Mouse (Mus musculus) kidney, embryonic 14.5 days (tissue): ENCODE data around the gene Cmklr1. TPM values are rescaled to one million over a fixed set of nuclear protein-coding genes. Genes with fewer than 3 reads are reported as not detected.

ENCODE experiments used
- ATAC-seq: fragments of 200-750 bp; cut with Nextera tagmentation; 2 replicates; pipeline ENCODE4 v1.8.0; 2017; ENCODE audit warnings: moderate number of reproducible peaks, mild to moderate bottlenecking, moderate TSS enrichment, moderate library complexity; ENCODE audit not compliant: low FRiP score, low TSS enrichment
- H3K27ac ChIP-seq: fragments of 300-500 bp; sonication (generic); 2 replicates; pipeline ENCODE4 v1.5.1; 2014; ENCODE audit warnings: low read depth, mild to moderate bottlenecking, low read length, moderate library complexity, mixed read lengths
- H3K27me3 ChIP-seq: fragments of 300-500 bp; sonication (generic); 2 replicates; pipeline ENCODE4 v1.6.1; 2014; ENCODE audit warnings: mild to moderate bottlenecking, low read length; ENCODE audit not compliant: control insufficient read depth, insufficient read depth
- H3K36me3 ChIP-seq: fragments of 300-500 bp; sonication (generic); 2 replicates; pipeline ENCODE4 v1.6.1; 2014; ENCODE audit warnings: low read length, mixed read lengths; ENCODE audit not compliant: control insufficient read depth, insufficient read depth
- H3K4me1 ChIP-seq: fragments of 300-500 bp; sonication (generic); 2 replicates; pipeline ENCODE4 v1.6.1; 2014; ENCODE audit warnings: low read length, mixed read lengths; ENCODE audit not compliant: control insufficient read depth, insufficient read depth
- H3K4me2 ChIP-seq: fragments of 300-500 bp; sonication (generic); replicated peaks from 2 replicates; pipeline ENCODE4 v1.6.1; 2014; ENCODE audit warnings: low read depth, mild to moderate bottlenecking, low read length
- H3K4me3 ChIP-seq: fragments of 300-500 bp; sonication (generic); 2 replicates; pipeline ENCODE4 v1.5.1; 2014; ENCODE audit warnings: mild to moderate bottlenecking, low read length
- H3K9ac ChIP-seq: fragments of 300-500 bp; sonication (generic); 2 replicates; pipeline ENCODE4 v1.6.1; 2014; ENCODE audit warnings: low read depth, mild to moderate bottlenecking, low read length, moderate library complexity
- H3K9me3 ChIP-seq: fragments of 300-500 bp; sonication (generic); 2 replicates; pipeline ENCODE4 v1.6.1; 2016; ENCODE audit warnings: low read length; ENCODE audit not compliant: control insufficient read depth
- WGBS: fragments of 180-500 bp; shearing (Covaris S2); extraction: QIAGEN DNeasy Blood & Tissue Kit; methylation state at CpG from one replicate; pipeline ENCODE4 v1.1.7; 2014; 5-methylcytosine and 5-hydroxymethylcytosine counted together
- polyA plus RNA-seq: library from polyadenylated mRNA; unstranded; fragments of >200 nt; fragmentation: Nextera tagmentation; extraction: Ambion mirVana; gene quantifications from 2 replicates; pipeline ENCODE4 v1.2.1, GENCODE M21; 2014

Gene Cmklr1
- polyA plus RNA-seq, 1 experiment from 2014 or later, result 3.6 TPM

DNA sequence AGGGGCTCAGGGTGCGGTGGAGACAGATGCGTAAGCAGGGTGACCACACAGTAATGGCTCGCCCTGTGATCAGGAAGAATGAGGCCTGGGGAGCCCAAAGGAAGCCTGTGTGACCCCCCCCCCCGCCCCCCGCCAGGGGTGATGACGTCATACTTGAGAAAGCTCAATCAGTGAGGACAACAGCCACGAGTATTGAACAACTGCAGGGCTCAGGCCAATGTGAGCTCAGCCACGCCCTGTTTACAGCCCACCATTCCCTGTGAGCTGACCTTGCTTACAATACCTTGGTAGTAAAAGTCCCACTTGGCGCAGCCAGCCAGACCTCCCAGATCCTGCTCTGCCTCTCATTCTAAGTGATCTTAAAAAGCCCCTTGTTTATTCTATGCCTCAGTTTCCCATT is 69.4 kb downstream of the Cmklr1 start:
- no peak overlapping the region for H3K27ac ChIP-seq
- 37% methylated on average over 9 of the region's 9 CpGs for WGBS
- H3K4me1 ChIP-seq, result peaks cover 17% of the 10 kb centered on the region; the same call in 1 of the 2 replicates

GRCm38 (mm10) chr5:113580248-113580647 is 70.0 kb downstream of the Cmklr1 start:
- H3K9ac ChIP-seq, result no peak overlapping the region
- WGBS, result 50% methylated on average over 8 of the region's 8 CpGs
- ATAC-seq, result no peak
- peaks cover 11% of the 10 kb centered on the region; the same call in 1 of the 2 replicates for H3K4me1 ChIP-seq
- no peaks in the 10 kb centered on the region for H3K27me3 ChIP-seq
- no peak overlapping the region for H3K4me2 ChIP-seq
- H3K27ac ChIP-seq, result no peak overlapping the region
- H3K9me3 ChIP-seq, result no peaks in the 10 kb centered on the region
- no peaks in the 10 kb centered on the region for H3K36me3 ChIP-seq
- H3K4me3 ChIP-seq, result no peak overlapping the region

More for the DNA sequence above, 69.4 kb downstream of the Cmklr1 start:
- Histone ChIP-seq H3K36me3 (no peaks in the 10 kb centered on the region), H3K4me3 (no peak overlapping the region), H3K9me3 (no peaks in the 10 kb centered on the region), H3K27me3 (no peaks in the 10 kb centered on the region), H3K9ac (no peak overlapping the region), H3K4me2 (no peak overlapping the region)
- ATAC-seq, result no peak

- H3K27me3 ChIP-seq, result no peaks in the 10 kb centered on the region
- no peak overlapping the region for H3K9ac ChIP-seq
- H3K4me3 ChIP-seq, result no peak overlapping the region
- no peak for ATAC-seq
- 62% methylated on average over 4 of the region's 4 CpGs for WGBS
- no peaks in the 10 kb centered on the region for H3K9me3 ChIP-seq
- H3K4me1 ChIP-seq, result 0 out of 2 replicates have a peak, but pooled peaks cover under 1% of the 10 kb centered on the region
- no peak overlapping the region for H3K4me2 ChIP-seq
- no peak overlapping the region for H3K27ac ChIP-seq
- H3K36me3 ChIP-seq, result no peaks in the 10 kb centered on the region
These were observed 71.1 kb downstream of the Cmklr1 start for GRCm38 (mm10) chr5:113579128-113579527.

DNA sequence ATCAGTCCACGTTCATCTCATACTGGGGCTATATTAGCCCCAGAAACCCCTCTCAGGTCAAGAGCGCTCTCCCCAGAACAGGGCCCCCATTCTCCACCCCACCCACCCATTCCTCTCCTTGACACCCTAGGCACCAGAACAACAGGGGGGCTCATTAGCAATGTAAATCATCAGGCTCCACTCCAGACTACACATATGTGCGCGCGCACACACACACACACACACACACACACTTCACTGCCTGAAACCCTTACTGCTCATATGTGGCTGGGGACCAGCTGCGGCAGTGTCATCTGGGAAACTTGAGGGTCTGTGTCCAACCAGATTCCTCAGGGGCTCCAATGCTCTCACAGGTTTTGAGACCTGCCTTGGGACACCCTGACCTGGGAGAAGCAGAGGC is 71.8 kb downstream of the Cmklr1 start:
- no peak overlapping the region for H3K9ac ChIP-seq
- H3K4me3 ChIP-seq, result no peak overlapping the region
- H3K27ac ChIP-seq, result no peak overlapping the region
- no peak overlapping the region for H3K4me2 ChIP-seq
- H3K4me1 ChIP-seq, result no peaks in the 10 kb centered on the region
- no peaks in the 10 kb centered on the region for H3K27me3 ChIP-seq
- ATAC-seq, result peak; percentile 24; the same call in 1 of the 2 replicates
- H3K9me3 ChIP-seq, result no peaks in the 10 kb centered on the region
- WGBS, result 83% methylated on average over 6 of the region's 6 CpGs
- H3K36me3 ChIP-seq, result no peaks in the 10 kb centered on the region

GRCm38 (mm10) chr5:113577555-113577954 is 72.7 kb downstream of the Cmklr1 start:
- peak overlapping the region; percentile 16 for H3K4me2 ChIP-seq
- H3K9me3 ChIP-seq, result no peaks in the 10 kb centered on the region
- no peak overlapping the region for H3K27ac ChIP-seq
- H3K4me3 ChIP-seq, result no peak overlapping the region
- 78% methylated on average over 7 of the region's 7 CpGs for WGBS
- H3K27me3 ChIP-seq, result no peaks in the 10 kb centered on the region
- no peaks in the 10 kb centered on the region for H3K36me3 ChIP-seq
- no peak for ATAC-seq
- no peaks in the 10 kb centered on the region for H3K4me1 ChIP-seq
- H3K9ac ChIP-seq, result peak overlapping the region; percentile 25; the same call in 1 of the 2 replicates

DNA sequence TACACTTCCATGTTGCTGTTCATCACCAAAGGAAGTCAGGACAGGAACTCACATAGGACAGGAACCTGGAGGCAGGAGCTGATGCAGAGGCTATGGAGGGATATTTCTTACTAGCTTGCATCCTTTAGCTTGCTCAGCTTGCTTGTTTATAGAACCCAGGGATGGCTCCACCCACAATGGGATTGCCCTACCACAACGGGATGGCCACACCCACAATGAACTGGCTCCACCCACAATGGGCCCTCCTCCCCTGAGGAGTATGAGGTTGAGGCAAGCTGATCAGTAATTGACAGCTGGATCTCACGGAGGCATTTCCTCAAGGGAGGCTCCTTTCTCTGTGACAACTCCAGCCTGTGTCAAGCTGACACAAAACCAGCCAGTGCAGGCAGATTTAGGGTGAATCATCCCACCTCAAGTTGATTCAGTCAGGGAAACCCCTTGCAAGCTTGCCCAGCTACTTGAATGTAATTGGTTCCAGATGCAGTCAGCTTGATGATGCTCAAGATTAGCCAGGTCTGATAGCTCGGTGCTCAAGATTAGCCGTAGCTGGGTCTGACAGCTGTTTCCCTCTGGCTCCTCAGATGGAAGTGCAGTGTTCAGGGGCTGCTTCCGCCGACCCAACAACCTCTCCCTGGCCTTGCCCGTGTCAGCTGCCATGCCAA is 80.0 kb downstream of the Cmklr1 start:
- Histone ChIP-seq H3K27ac (no peak overlapping the region), H3K27me3 (no peaks in the 10 kb centered on the region), H3K4me2 (no peak overlapping the region), H3K9ac (no peak overlapping the region), H3K36me3 (no peaks in the 10 kb centered on the region), H3K4me1 (no peaks in the 10 kb centered on the region), H3K4me3 (no peak overlapping the region), H3K9me3 (peaks cover 2% of the 10 kb centered on the region; the same call in 1 of the 2 replicates)
- no peak for ATAC-seq
- 53% methylated on average over 7 of the region's 7 CpGs for whole genome bisulfite sequencing

GRCm38 (mm10) chr5:113565858-113566257 is 84.4 kb downstream of the Cmklr1 start:
- H3K4me1 ChIP-seq, result no peaks in the 10 kb centered on the region
- H3K9me3 ChIP-seq, result peaks cover 2% of the 10 kb centered on the region; the same call in 1 of the 2 replicates
- ATAC-seq, result no peak
- no peaks in the 10 kb centered on the region for H3K36me3 ChIP-seq
- no peaks in the 10 kb centered on the region for H3K27me3 ChIP-seq
- no peak overlapping the region for H3K4me2 ChIP-seq
- H3K27ac ChIP-seq, result no peak overlapping the region
- WGBS, result 72% methylated on average over 12 of the region's 12 CpGs
- no peak overlapping the region for H3K9ac ChIP-seq
- H3K4me3 ChIP-seq, result no peak overlapping the region

DNA sequence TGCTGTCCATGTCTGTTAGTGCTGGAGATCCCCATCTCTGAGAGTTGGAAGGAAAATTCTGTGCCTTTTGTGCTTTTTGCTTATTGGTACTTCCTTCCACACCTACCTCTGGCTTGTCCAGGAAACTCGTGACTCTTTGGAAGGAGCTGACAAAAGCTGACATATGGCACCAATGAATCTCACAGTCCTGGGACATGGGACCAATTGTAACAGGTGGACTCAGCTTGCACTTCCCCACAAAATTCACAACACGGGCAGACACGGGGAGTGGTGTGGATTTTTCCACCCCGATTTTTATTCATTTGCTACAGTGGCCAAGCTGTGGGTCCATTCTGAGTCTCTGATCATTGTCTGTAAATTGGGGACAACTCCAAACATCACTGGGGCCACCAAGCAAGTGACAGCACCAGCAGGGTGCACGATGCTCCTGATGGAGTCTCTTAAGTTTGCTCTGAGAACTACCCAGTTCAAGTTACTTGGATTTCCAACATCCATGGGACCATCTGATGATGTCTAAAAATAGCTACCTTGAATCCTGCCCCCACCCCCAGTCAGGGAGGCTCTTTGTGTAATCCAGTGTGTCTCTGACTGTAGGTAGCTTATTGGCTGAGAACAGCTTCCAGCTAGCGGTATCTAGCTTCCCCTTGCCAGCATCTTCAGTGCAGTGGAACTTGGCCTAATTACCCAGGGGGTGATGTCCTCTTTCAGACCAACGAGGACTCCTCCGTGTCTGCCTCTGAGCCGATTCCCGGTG is 84.9 kb downstream of the Cmklr1 start:
- Histone ChIP-seq H3K9ac (no peak overlapping the region), H3K4me1 (no peaks in the 10 kb centered on the region), H3K4me3 (no peak overlapping the region), H3K27ac (no peak overlapping the region), H3K36me3 (no peaks in the 10 kb centered on the region), H3K9me3 (peaks cover 2% of the 10 kb centered on the region; the same call in 1 of the 2 replicates), H3K27me3 (no peaks in the 10 kb centered on the region), H3K4me2 (no peak overlapping the region)
- no peak for ATAC-seq
- 75% methylated on average over 10 of the region's 10 CpGs for WGBS

- H3K36me3 ChIP-seq, result no peaks in the 10 kb centered on the region
- H3K27me3 ChIP-seq, result no peaks in the 10 kb centered on the region
- no peak overlapping the region for H3K4me3 ChIP-seq
- 10% methylated on average over 4 of the region's 4 CpGs for WGBS
- no peak overlapping the region for H3K9ac ChIP-seq
- H3K27ac ChIP-seq, result no peak overlapping the region
- no peak overlapping the region for H3K4me2 ChIP-seq
- ATAC-seq, result no peak
- H3K4me1 ChIP-seq, result no peaks in the 10 kb centered on the region
- H3K9me3 ChIP-seq, result no peaks in the 10 kb centered on the region
These were observed 85.8 kb downstream of the Cmklr1 start for GRCm38 (mm10) chr5:113564463-113564862.
